10 mouse cellular contexts compared by ENCODE assay signal in genomic region chr13:98726494-98726893, GRCm38 (mm10). TPM values are rescaled to one million over a fixed set of nuclear protein-coding genes. Genes with fewer than 3 reads are reported as not detected.
DNase-seq lines count a peak whose midpoint lies in the region; ATAC-seq and TF ChIP-seq lines count a peak whose summit lies in the region.
"Had no signal": no experiment of that assay in that cellular context is flagged by ENCODE, and none has a peak within 500 bp of the region (broad histone marks: within the 10 kb centered on the region; RNA-seq: fewer than 3 reads in every experiment).

No protein-coding gene starts in this region.

- peak; percentile 61 for ATAC-seq in CD4-positive, CD25-positive, alpha-beta regulatory T cell, adult 4 months

- peak; percentile 19 to 44 for DNase-seq in cerebellum, postnatal 10 days
- DNase-seq in cerebellum, postnatal 25 days: no peak
- no peak for DNase-seq in layer of hippocampus, adult 2 months (ENCODE audit: low spot score in 2 of 2)
- no peak for DNase-seq in layer of hippocampus, postnatal 10 days (ENCODE audit: low spot score in 2 of 2)
- peak; percentile 38 for DNase-seq in induced T-regulatory cell, adult 2 months (ENCODE audit: low read depth)
- no peak for DNase-seq in right cerebral cortex, adult 2 months (ENCODE audit: low spot score in 2 of 2)
- DNase-seq in urinary bladder, postnatal 10 days (ENCODE audit: low spot score): no peak

- H3K4me3 ChIP-seq in layer of hippocampus, adult 2 months: no peak overlapping the region
- H3K4me3 ChIP-seq: embryonic facial prominence, embryonic 13.5 days; neural tube, embryonic 12.5 days had no signal

- no peak overlapping the region; the same call in 1 of the 2 replicates for H3K27ac ChIP-seq in layer of hippocampus, adult 2 months
- H3K27ac ChIP-seq: embryonic facial prominence, embryonic 13.5 days; neural tube, embryonic 12.5 days had no signal

- TF ChIP-seq CTCF in layer of hippocampus, adult 2 months (conservative IDR thresholded peaks at IDR 0.05): peak; percentile 89

RNA-seq across cellular contexts. Expression of gene Tmem171, which starts 31.9 kb away (rescaled TPM):
- 1 to 10 TPM; 1.7 to 1.8 TPM for total RNA-seq in layer of hippocampus, adult 2 months (2021)
- total RNA-seq in layer of hippocampus, postnatal 10 days (2021): not detected
- not detected for polyA plus RNA-seq in CD4-positive, CD25-positive, alpha-beta regulatory T cell, adult 4 months (2017; shearing (Covaris generic))
- polyA plus RNA-seq: neural tube, embryonic 12.5 days had no signal

Comparison
In these comparisons a context has a peak if more than half of its experiments do, and no peak if none do; other contexts are left out.
1. DNase-seq: peak in cerebellum, postnatal 10 days (2 of 2) and induced T-regulatory cell, adult 2 months (single experiment); none in cerebellum, postnatal 25 days (0 of 2), layer of hippocampus, adult 2 months (0 of 2), layer of hippocampus, postnatal 10 days (0 of 2), right cerebral cortex, adult 2 months (0 of 2) and urinary bladder, postnatal 10 days (single experiment).